Mouse (Mus musculus) small intestine, adult 2 months (tissue): ENCODE results near the gene Taok1.

ENCODE experiments used
- CTCF ChIP-seq: fragments of 200-500 bp; IDR thresholded peaks from 2 replicates; pipeline ENCODE4 v1.5.1; 2012; ENCODE audit warnings: low read depth, mild to moderate bottlenecking, control low read depth, inconsistent platforms, low read length, moderate library complexity, mixed read lengths; ENCODE audit not compliant: insufficient replicate concordance, insufficient read length; ENCODE audit errors: extremely low read depth
- POLR2A ChIP-seq: fragments of 200-500 bp; IDR thresholded peaks from 2 replicates; pipeline ENCODE4 v1.6.1; 2012; ENCODE audit warnings: low read depth, mild to moderate bottlenecking, control low read depth, inconsistent platforms, low read length, moderate library complexity

DNA sequence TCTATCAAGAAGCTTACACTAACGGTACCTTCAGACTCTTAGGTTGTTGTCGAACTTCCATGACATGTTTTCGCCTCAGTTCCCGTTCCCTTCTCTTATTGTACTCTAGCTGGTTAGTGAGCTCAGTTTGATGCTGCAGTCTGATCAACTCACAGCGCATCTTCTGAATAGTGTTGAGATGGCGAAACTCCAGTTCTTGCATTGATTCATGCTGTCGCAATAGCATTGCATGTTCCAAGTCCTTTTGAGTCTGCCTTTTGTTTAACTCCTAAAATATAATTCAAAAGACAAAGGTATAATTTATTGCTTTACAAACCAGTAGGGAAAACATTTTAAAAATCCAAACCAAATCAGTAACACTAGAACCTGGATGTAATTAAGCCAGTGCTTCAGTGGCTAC lies 62.4 kb downstream of the Taok1 start:
- no peak for TF ChIP-seq CTCF
- TF ChIP-seq POLR2A: no peak
